Mouse (Mus musculus): ENCODE results near the gene Flot1. TPM values are rescaled to one million over a fixed set of nuclear protein-coding genes. Genes with fewer than 3 reads are reported as not detected.
"Not testable (repeated sequence)": the region's sequence is repeated elsewhere in the genome, so short reads cannot be mapped to it uniquely, and the experiment has no call there.

Flot1 gene
- total RNA-seq, 2 experiments from 2014 or later = 171 to 178 TPM

- no peak for DNase-seq (ENCODE audit: extremely low spot score in 1 of 2, low spot score in 2 of 2)
- intact Hi-C loops (cut with DNase I) = no loop called here
Observed at GRCm38 (mm10) chr17:35832400-35833238, 9.6 kb downstream of the Flot1 start.

DNA sequence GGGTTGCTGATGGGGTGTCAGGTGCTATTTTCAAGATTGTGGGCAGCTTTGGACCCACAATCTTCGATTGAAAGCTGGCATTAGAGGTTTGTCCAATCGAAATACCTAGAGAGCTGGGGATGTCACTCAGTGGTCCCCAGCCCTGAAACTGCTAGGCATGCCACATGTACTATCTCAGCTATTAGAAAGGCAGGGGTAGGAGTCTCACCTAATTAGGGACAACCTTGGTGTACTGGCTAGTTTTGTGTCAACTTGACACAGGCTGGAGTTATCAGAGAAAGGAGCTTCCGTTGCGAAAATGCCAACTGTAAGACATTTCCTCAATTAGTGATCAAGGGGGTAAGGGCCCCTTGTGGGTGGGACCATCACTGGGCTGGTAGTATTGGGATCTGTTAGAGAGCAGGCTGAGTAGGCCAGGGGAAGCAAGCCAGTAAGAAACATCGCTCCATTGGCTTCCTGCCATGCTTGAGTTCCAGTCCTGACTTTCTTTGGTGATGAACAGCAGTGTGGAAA is 10.3 kb downstream of the Flot1 start:
- DNase-seq (ENCODE audit: extremely low spot score in 1 of 2, low spot score in 2 of 2) = no peak
- intact Hi-C loops (cut with DNase I) = no loop called here

GRCm38 (mm10) chr17:35833894-35834293 is 10.9 kb downstream of the Flot1 start:
- DNase-seq (ENCODE audit: extremely low spot score in 1 of 2, low spot score in 2 of 2) = no peak
- intact Hi-C loops (cut with DNase I) = no loop called here

DNA sequence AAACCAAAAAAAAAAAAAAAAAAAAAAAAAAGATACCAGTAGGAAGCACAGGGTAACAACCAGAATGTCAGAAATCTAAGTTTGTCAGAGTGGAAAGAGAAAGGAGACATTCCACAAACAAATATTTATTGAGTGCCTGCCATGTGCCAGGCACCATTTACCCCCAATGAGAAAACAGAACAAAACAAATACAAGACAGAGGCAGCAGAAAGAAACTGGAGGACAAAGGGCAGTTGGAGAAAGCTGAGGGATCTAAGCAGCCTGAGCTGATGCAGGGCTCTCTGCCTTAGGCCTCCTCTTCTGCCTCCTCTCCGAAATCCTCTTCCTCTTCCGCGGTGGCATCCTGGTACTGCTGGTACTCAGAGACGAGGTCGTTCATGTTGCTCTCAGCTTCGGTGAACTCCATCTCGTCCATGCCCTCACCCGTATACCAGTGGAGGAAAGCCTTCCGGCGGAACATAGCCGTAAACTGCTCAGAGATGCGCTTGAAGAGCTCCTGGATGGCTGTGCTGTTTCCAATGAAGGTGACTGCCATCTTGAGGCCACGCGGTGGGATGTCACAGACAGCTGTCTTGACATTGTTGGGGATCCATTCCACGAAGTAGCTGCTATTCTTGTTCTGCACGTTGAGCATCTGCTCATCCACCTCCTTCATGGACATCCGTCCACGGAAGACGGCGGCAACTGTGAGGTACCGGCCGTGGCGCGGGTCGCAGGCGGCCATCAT is 11.8 kb downstream of the Flot1 start:
- intact Hi-C loops (cut with DNase I) = no loop called here
- DNase-seq (ENCODE audit: extremely low spot score in 1 of 2, low spot score in 2 of 2) = peak; percentile 38 to 53

GRCm38 (mm10) chr17:35835424-35836140 is 12.6 kb downstream of the Flot1 start:
- intact Hi-C loops (cut with DNase I) = loop anchor here (2.0 kb wide), 1 partner anchor 37 kb away; no protein-coding TSS in a partner anchor
- peak in 1 of 2 experiments; percentile 46 for DNase-seq (ENCODE audit: extremely low spot score in 1 of 2, low spot score in 2 of 2)

- DNase-seq (ENCODE audit: extremely low spot score in 1 of 2, low spot score in 2 of 2) = peak; percentile 87 to 89
- intact Hi-C loops (cut with DNase I) = loop anchor here (2.0 kb wide), 1 partner anchor 36 kb away; no protein-coding TSS in a partner anchor
Observed at GRCm38 (mm10) chr17:35836178-35836965, 13.3 kb downstream of the Flot1 start.

DNA sequence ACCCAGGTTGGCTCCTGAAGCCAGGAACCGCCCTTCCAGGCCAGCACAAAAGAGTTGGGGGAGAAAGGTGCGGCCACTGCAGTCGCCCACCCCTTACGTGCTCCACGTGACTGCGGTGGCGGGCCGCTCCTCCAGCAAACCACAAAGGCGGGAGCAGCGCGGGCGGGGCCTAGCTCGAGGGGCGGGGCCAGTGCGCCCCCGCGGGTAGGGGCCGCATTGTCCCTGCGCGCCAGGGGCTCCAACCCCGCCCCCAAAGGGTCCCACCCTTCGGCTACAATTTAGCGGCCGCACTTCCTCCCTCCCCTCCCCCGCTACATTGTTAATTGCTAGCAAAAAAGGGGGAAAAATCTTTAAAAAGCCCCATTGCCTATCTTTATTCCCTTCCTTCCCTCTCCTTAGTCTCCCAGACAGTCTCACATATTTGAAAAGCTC is 14.0 kb downstream of the Flot1 start:
- DNase-seq (ENCODE audit: extremely low spot score in 1 of 2, low spot score in 2 of 2) = peak; percentile 76 to 94
- intact Hi-C loops (cut with DNase I) = loop anchor here (2.0 kb wide), 1 partner anchor 36 kb away; no protein-coding TSS in a partner anchor

DNA sequence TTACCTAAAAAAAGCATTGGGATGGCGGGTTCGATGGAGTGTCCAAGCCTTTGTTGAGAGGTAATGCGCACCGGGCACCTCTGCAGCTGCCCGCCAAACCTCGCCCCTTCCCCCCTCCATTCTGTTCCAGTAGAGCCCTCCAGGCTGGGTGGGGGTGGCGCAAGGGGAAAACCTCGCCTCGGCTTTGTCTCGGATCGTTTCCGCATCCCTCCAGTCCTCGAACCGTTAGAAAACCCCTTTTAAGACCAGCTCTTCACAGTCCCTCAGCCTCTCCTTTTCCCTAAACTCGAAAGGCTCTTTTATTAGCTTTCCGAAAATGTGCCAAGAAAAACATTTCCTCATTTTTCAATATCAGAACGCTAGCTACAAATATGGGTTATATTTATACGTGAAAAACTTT is 14.5 kb downstream of the Flot1 start:
- DNase-seq (ENCODE audit: extremely low spot score in 1 of 2, low spot score in 2 of 2) = peak in 1 of 2 experiments; percentile 87
- intact Hi-C loops (cut with DNase I) = loop anchor here (2.0 kb wide), 1 partner anchor 35 kb away; no protein-coding TSS in a partner anchor

DNA sequence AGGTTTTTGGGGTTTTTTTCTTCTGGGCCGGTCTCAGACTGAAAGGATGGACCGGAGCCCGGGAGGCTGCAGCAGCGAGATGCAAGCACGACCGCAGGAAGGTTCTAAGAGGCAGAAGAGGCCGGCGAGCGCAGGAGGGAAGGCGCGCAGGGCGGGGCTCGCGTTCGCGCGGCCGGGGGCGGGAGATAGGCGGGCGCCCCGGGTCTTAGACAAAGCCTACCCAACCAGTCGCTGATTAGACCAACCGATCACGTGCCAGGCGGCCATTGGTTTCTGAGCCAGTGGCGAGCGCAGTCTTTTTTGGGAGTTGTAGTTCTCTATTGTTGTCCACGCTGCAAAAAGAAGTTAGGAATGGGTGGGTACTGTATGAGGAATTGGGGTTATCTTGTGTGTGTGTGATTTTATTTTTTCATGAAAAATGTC is 15.1 kb downstream of the Flot1 start, which contains the start of gene Tubb5:
Gene Tubb5 (minus strand): TSS at position 185 of the 423 bp plus-strand sequence.
- intact Hi-C loops (cut with DNase I) = no loop called here
- DNase-seq (ENCODE audit: extremely low spot score in 1 of 2, low spot score in 2 of 2) = peak; percentile 96 to 98

DNA sequence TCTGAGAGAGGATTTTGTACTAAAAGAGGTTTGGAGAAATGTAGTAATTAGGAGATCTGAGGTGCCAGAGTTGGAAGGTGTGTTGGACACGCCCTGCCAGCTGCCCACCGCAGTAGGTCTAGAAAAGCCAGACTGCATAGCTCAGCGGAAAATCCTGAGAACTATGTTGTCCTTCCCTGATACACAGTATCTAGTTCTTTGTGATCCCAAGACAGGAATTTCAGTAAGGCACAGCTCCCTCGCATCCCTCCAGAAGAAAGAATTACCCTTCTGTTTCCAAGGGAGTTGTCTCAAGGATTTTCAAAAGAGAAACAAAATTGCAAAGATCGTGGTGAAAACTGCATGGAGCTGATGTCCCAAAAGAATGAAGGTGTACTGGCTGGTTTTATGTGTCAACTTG is 15.5 kb downstream of the Flot1 start:
- no peak for DNase-seq (ENCODE audit: extremely low spot score in 1 of 2, low spot score in 2 of 2)
- intact Hi-C loops (cut with DNase I) = no loop called here

GRCm38 (mm10) chr17:35839002-35839401 is 16.0 kb downstream of the Flot1 start:
- DNase-seq (ENCODE audit: extremely low spot score in 1 of 2, low spot score in 2 of 2); intact Hi-C loops (cut with DNase I): not testable (repeated sequence)

- DNase-seq (ENCODE audit: extremely low spot score in 1 of 2, low spot score in 2 of 2) = no peak
- intact Hi-C loops (cut with DNase I) = no loop called here
Observed at GRCm38 (mm10) chr17:35840561-35840960, 17.5 kb downstream of the Flot1 start.

DNA sequence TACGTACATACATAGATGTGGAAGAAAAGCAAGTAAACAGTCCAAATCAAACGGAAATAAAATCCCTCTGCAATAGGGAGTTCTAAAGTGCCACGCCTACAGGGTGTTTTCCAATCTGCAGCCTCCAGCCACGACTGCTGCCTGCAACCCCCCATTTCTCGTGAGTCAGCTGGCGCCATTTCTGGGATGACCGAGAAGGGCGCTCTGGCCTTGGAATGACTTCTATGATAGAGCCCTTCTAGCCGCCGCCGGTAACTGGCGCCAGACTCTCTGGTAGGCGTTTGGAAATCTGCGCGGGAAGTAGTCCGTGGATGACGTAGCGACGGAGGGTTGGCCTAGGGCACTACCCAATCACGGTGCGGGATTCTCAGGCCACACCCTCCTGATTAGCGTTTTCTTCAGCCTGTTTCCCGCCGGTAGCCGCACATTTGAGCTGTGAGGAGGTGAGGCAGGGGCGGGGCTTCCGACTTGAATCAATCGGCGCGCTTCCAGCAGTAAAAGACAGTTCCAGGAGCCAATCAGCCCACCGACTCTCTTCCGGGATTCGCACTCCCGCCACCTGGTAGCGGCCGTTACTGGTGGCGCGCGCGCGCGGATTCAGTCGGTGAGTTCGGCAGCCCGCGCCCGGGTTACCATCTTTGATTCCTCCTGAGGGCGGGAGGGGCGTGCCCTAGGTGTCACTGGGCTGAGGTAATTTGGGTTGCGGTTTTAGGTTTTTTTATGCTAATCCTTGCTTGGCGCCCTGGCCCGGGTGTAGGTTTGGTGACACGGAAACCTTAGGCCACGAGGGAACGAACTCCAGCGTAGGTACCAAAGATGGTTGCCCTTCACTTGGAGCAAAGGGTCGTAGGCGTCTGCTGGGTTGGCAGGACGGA is 18.3 kb downstream of the Flot1 start, which contains the start of gene Mdc1:
Gene Mdc1 (plus strand): TSS at position 440 of the 875 bp plus-strand sequence.
- DNase-seq (ENCODE audit: extremely low spot score in 1 of 2, low spot score in 2 of 2) = peak; percentile 100
- intact Hi-C loops (cut with DNase I) = no loop called here

DNA sequence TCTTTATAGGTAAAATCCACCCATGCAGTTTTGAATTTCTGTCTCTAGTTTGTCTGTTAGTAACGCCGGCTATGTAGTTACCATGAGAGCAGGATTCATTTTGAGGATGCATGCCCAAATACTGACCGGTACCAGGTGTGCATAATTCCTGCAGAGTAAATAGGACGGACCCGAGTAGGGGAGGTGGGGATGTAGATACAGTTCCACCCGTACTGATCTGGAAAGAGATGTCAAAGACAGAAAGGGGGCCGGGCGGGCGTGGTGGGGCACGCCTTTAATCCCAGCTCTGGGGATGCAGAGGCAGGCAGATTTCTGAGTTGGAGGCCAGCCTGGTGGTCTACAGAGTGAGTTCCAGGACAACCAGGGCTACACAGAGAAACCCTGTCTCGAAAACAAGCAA is 19.0 kb downstream of the Flot1 start:
- intact Hi-C loops (cut with DNase I) = no loop called here
- no peak for DNase-seq (ENCODE audit: extremely low spot score in 1 of 2, low spot score in 2 of 2)

GRCm38 (mm10) chr17:35843514-35843913 is 20.5 kb downstream of the Flot1 start:
- intact Hi-C loops (cut with DNase I) = no loop called here
- no peak for DNase-seq (ENCODE audit: extremely low spot score in 1 of 2, low spot score in 2 of 2)

- intact Hi-C loops (cut with DNase I) = no loop called here
Observed at GRCm38 (mm10) chr17:35848112-35848511, 25.1 kb downstream of the Flot1 start.

GRCm38 (mm10) chr17:35850974-35851373 is 27.9 kb downstream of the Flot1 start:
- DNase-seq (ENCODE audit: extremely low spot score in 1 of 2, low spot score in 2 of 2) = no peak
- intact Hi-C loops (cut with DNase I) = no loop called here

More at GRCm38 (mm10) chr17:35848112-35848511, 25.1 kb downstream of the Flot1 start:
- DNase-seq (ENCODE audit: extremely low spot score in 1 of 2, low spot score in 2 of 2) = no peak

All from left cerebral cortex, postnatal 10 days (tissue).